Mouse (Mus musculus): ENCODE measurements around the gene Stim1. TPM values are rescaled to one million over a fixed set of nuclear protein-coding genes. Genes with fewer than 3 reads are reported as not detected.

Gene Stim1
- 47.4 TPM for polyA plus RNA-seq (2014; fragmentation: Illumina TruSeq; extraction: RNeasy Lipid Tissue Mini Kit (QIAGEN cat#74804); ENCODE audit: low read depth, low replicate concordance)

DNA sequence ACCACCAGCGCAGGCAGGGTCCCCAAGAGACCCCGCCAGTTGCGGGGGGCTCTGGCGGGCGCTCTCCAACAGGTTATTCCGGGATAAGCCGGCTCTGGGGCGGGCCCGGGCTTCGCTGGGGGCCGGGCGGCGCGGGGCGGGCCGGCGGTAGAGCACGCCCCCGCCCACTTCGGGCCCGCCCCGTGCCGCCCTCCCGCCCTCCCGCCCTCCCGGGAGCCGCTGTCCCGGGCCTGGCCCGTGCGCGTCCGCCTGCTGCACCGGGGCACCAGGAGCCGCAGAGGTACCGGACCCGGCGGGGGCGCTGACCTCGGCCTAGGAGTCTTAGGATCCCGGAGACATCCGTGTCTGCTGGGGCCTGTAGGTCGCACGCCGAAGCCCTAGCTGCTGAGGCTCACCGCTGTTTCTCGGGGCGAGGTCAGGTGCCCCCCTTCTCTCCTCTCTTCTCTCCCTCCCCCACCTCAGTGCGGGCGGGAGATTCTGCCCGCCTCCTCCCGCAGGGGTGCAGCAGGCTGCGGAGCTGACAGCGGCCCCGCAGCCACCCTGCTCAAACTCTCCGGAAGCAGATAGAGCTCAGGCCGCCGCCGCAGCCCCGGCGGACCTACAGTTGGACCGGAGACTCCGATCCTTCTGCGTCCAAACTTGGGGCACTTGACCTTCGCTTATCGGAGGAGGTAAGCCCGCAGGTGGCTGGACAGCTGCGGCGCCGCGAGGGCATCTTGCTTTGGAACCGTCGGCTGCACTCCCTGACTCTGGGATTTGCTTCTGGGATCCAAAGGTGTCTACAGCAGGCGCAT lies at the start of gene Stim1:
TSS of gene Stim1 (plus strand) at position 206 of the 794 bp plus-strand sequence.

GRCm38 (mm10) chr7:102255954-102256353 lies 11.7 kb upstream of the Stim1 start, which contains the start of gene Rhog:
Gene Rhog, minus strand, starts transcription at chr7:102256054.

GRCm38 (mm10) chr7:102441657-102442391 lies 174.2 kb downstream of the Stim1 start, which contains the start of gene Rrm1:
Gene Rrm1, plus strand, starts transcription at chr7:102441695.

GRCm38 (mm10) chr7:102481579-102481978 lies 214.0 kb downstream of the Stim1 start, which contains the start of gene Olfr543:
Gene Olfr543, minus strand, starts transcription at chr7:102481679.

Other genes starting within 250 kb of the Stim1 start
- 9.5 TPM for gene Il18bp, start 249.1 kb upstream of the Stim1 start, polyA plus RNA-seq (2014; fragmentation: Illumina TruSeq; extraction: RNeasy Lipid Tissue Mini Kit (QIAGEN cat#74804); ENCODE audit: low read depth, low replicate concordance)
- gene Rnf121, start 202.3 kb upstream of the Stim1 start, polyA plus RNA-seq (2014; fragmentation: Illumina TruSeq; extraction: RNeasy Lipid Tissue Mini Kit (QIAGEN cat#74804); ENCODE audit: low read depth, low replicate concordance): 26.7 TPM
- 17.4 TPM for gene Xndc1, start 202.3 kb upstream of the Stim1 start, polyA plus RNA-seq (2014; fragmentation: Illumina TruSeq; extraction: RNeasy Lipid Tissue Mini Kit (QIAGEN cat#74804); ENCODE audit: low read depth, low replicate concordance)
- gene Xntrpc, start 202.1 kb upstream of the Stim1 start, polyA plus RNA-seq (2014; fragmentation: Illumina TruSeq; extraction: RNeasy Lipid Tissue Mini Kit (QIAGEN cat#74804); ENCODE audit: low read depth, low replicate concordance): 0.87 TPM
- gene Trpc2, start 184.7 kb upstream of the Stim1 start, polyA plus RNA-seq (2014; fragmentation: Illumina TruSeq; extraction: RNeasy Lipid Tissue Mini Kit (QIAGEN cat#74804); ENCODE audit: low read depth, low replicate concordance): 1.0 TPM
- gene Art1, start 166.1 kb upstream of the Stim1 start, polyA plus RNA-seq (2014; fragmentation: Illumina TruSeq; extraction: RNeasy Lipid Tissue Mini Kit (QIAGEN cat#74804); ENCODE audit: low read depth, low replicate concordance): 0.36 TPM
- 2.0 TPM for gene Art5, start 158.3 kb upstream of the Stim1 start, polyA plus RNA-seq (2014; fragmentation: Illumina TruSeq; extraction: RNeasy Lipid Tissue Mini Kit (QIAGEN cat#74804); ENCODE audit: low read depth, low replicate concordance)
- not detected for gene Chrna10, start 151.0 kb upstream of the Stim1 start, polyA plus RNA-seq (2014; fragmentation: Illumina TruSeq; extraction: RNeasy Lipid Tissue Mini Kit (QIAGEN cat#74804); ENCODE audit: low read depth, low replicate concordance)
- gene Nup98, start 57.6 kb upstream of the Stim1 start, polyA plus RNA-seq (2014; fragmentation: Illumina TruSeq; extraction: RNeasy Lipid Tissue Mini Kit (QIAGEN cat#74804); ENCODE audit: low read depth, low replicate concordance): 27.5 TPM
- 377 TPM for gene Pgap2, start 57.6 kb upstream of the Stim1 start, polyA plus RNA-seq (2014; fragmentation: Illumina TruSeq; extraction: RNeasy Lipid Tissue Mini Kit (QIAGEN cat#74804); ENCODE audit: low read depth, low replicate concordance)
- gene Rhog, start 11.8 kb upstream of the Stim1 start, polyA plus RNA-seq (2014; fragmentation: Illumina TruSeq; extraction: RNeasy Lipid Tissue Mini Kit (QIAGEN cat#74804); ENCODE audit: low read depth, low replicate concordance): 43.1 TPM
- 20.0 TPM for gene Rrm1, start 173.9 kb downstream of the Stim1 start, polyA plus RNA-seq (2014; fragmentation: Illumina TruSeq; extraction: RNeasy Lipid Tissue Mini Kit (QIAGEN cat#74804); ENCODE audit: low read depth, low replicate concordance)
- 0.56 TPM for gene Olfr543, start 213.9 kb downstream of the Stim1 start, polyA plus RNA-seq (2014; fragmentation: Illumina TruSeq; extraction: RNeasy Lipid Tissue Mini Kit (QIAGEN cat#74804); ENCODE audit: low read depth, low replicate concordance)
- gene Olfr544, start 220.5 kb downstream of the Stim1 start, polyA plus RNA-seq (2014; fragmentation: Illumina TruSeq; extraction: RNeasy Lipid Tissue Mini Kit (QIAGEN cat#74804); ENCODE audit: low read depth, low replicate concordance): not detected
- gene Olfr545, start 231.8 kb downstream of the Stim1 start, polyA plus RNA-seq (2014; fragmentation: Illumina TruSeq; extraction: RNeasy Lipid Tissue Mini Kit (QIAGEN cat#74804); ENCODE audit: low read depth, low replicate concordance): not detected

Data from adipose tissue, adult 10 weeks (tissue).